Mouse (Mus musculus) frontal cortex, adult 2 months (tissue): ENCODE data around the gene S1pr2. TPM values are rescaled to one million over a fixed set of nuclear protein-coding genes. Genes with fewer than 3 reads are reported as not detected.

Experiments
- DNase-seq, 2 experiments: peaks; one replicate each; pipeline ENCODE4 v3.0.0; 2022; ENCODE audit warnings: low spot score in 1 of 2; ENCODE audit errors: extremely low spot score in 1 of 2
- polyA plus RNA-seq: library from polyadenylated mRNA; depleted of rRNA; stranded (reverse); fragments of >200 nt; gene quantifications from 2 replicates; pipeline ENCODE4 v1.2.3, GENCODE M21; 2012

S1pr2 gene
- polyA plus RNA-seq, 1 experiment, result 1.8 TPM

GRCm38 (mm10) chr9:20972141-20972992 is 4.2 kb downstream of the S1pr2 start:
- peak; percentile 28 to 70 for DNase-seq

GRCm38 (mm10) chr9:20971751-20972140 is 4.8 kb downstream of the S1pr2 start:
- DNase-seq, result no peak

- DNase-seq, result no peak
Observed at GRCm38 (mm10) chr9:20966747-20967146, 9.8 kb downstream of the S1pr2 start.

GRCm38 (mm10) chr9:20966008-20966407 is 10.6 kb downstream of the S1pr2 start:
- no peak for DNase-seq

- DNase-seq, result no peak
Observed at GRCm38 (mm10) chr9:20965606-20966005, 11.0 kb downstream of the S1pr2 start.

- DNase-seq, result no peak
Observed at GRCm38 (mm10) chr9:20961557-20961956, 15.0 kb downstream of the S1pr2 start.

- DNase-seq, result no peak
Observed at GRCm38 (mm10) chr9:20959430-20959938, 17.1 kb downstream of the S1pr2 start, which contains the start of gene Dnmt1. Dnmt1 (minus strand) TSS chr9:20959888.

GRCm38 (mm10) chr9:20956989-20957388 is 19.6 kb downstream of the S1pr2 start:
- no peak for DNase-seq

GRCm38 (mm10) chr9:20952520-20953227 is 23.9 kb downstream of the S1pr2 start:
- DNase-seq, result peak; percentile 94 to 98

- DNase-seq, result no peak
Observed at GRCm38 (mm10) chr9:20951966-20952519, 24.5 kb downstream of the S1pr2 start.

GRCm38 (mm10) chr9:20951441-20951840 is 25.1 kb downstream of the S1pr2 start:
- peak in 1 of 2 experiments; percentile 22 for DNase-seq

GRCm38 (mm10) chr9:20950419-20950818 is 26.2 kb downstream of the S1pr2 start:
- DNase-seq, result no peak

- no peak for DNase-seq
Observed at GRCm38 (mm10) chr9:20946066-20946880, 30.3 kb downstream of the S1pr2 start.

GRCm38 (mm10) chr9:20944697-20945370 is 31.7 kb downstream of the S1pr2 start:
- DNase-seq, result no peak

- no peak for DNase-seq
Observed at GRCm38 (mm10) chr9:20943911-20944310, 32.7 kb downstream of the S1pr2 start.

GRCm38 (mm10) chr9:20943396-20943795 is 33.2 kb downstream of the S1pr2 start:
- no peak for DNase-seq

GRCm38 (mm10) chr9:20923258-20923657 is 53.3 kb downstream of the S1pr2 start:
- DNase-seq, result no peak

GRCm38 (mm10) chr9:20916160-20916559 is 60.4 kb downstream of the S1pr2 start:
- DNase-seq, result no peak
